Mouse (Mus musculus): ENCODE data around the gene Bcl2l2. TPM values are rescaled to one million over a fixed set of nuclear protein-coding genes. Genes with fewer than 3 reads are reported as not detected.

Gene Bcl2l2
- polyA plus RNA-seq (2014; fragmentation: Nextera tagmentation; extraction: Ambion mirVana): 2.1 and 2.2 TPM in 2 replicates

GRCm38 (mm10) chr14:54883154-54884021 is at the start of gene Bcl2l2, which contains the start of gene Gm20521:
Gene Bcl2l2 (plus strand): TSS chr14:54883377.
Gene Gm20521 (plus strand): TSS chr14:54883441.
- peak; percentile 83 for DNase-seq (ENCODE audit: low spot score)
- H3K9ac ChIP-seq (ENCODE audit: low read length): peak within 1 kb of the TSS; percentile 53
- peaks cover 9% of the 10 kb centered on the region for H3K4me1 ChIP-seq (ENCODE audit: control insufficient read depth, insufficient read depth, low read length)
- peak within 1 kb of the TSS; percentile 38 for H3K4me3 ChIP-seq (ENCODE audit: low read depth, low read length)
- H3K4me2 ChIP-seq (ENCODE audit: low read depth, severe bottlenecking): peak within 1 kb of the TSS; percentile 66
- H3K9me3 ChIP-seq (ENCODE audit: control insufficient read depth, low read length): no peaks in the 10 kb centered on the region
- peak within 1 kb of the TSS; percentile 72 for H3K27ac ChIP-seq (replicated peaks; ENCODE audit: low read depth, low read length)
- no peaks in the 10 kb centered on the region for H3K36me3 ChIP-seq (ENCODE audit: control insufficient read depth, insufficient read depth, low read length)
- H3K27me3 ChIP-seq (ENCODE audit: control insufficient read depth, insufficient read depth, low read length): no peaks in the 10 kb centered on the region; the same call in 1 of the 2 replicates
- 1% methylated on average over 27 of the region's 27 CpGs for WGBS
- peak; percentile 81 for ATAC-seq (ENCODE audit: insufficient number of reproducible peaks, low FRiP score, low TSS enrichment, low read depth)

- Histone ChIP-seq H3K9ac (ENCODE audit: low read length) (no peak overlapping the region), H3K4me2 (ENCODE audit: low read depth, severe bottlenecking) (no peak overlapping the region), H3K4me1 (ENCODE audit: control insufficient read depth, insufficient read depth, low read length) (no peaks in the 10 kb centered on the region), H3K9me3 (ENCODE audit: control insufficient read depth, low read length) (no peaks in the 10 kb centered on the region), H3K4me3 (ENCODE audit: low read depth, low read length) (no peak overlapping the region), H3K36me3 (ENCODE audit: control insufficient read depth, insufficient read depth, low read length) (no peaks in the 10 kb centered on the region), H3K27me3 (ENCODE audit: control insufficient read depth, insufficient read depth, low read length) (no peaks in the 10 kb centered on the region), H3K27ac (replicated peaks; ENCODE audit: low read depth, low read length) (no peak overlapping the region)
- no peak for ATAC-seq (ENCODE audit: insufficient number of reproducible peaks, low FRiP score, low TSS enrichment, low read depth)
- no peak for DNase-seq (ENCODE audit: low spot score)
- WGBS: 4% methylated on average over 4 of the region's 4 CpGs
These were observed 39.7 kb upstream of the Bcl2l2 start for GRCm38 (mm10) chr14:54843461-54843860.

GRCm38 (mm10) chr14:54855726-54856125 is 27.5 kb upstream of the Bcl2l2 start:
- H3K36me3 ChIP-seq (ENCODE audit: control insufficient read depth, insufficient read depth, low read length): peaks cover 4% of the 10 kb centered on the region; the same call in 1 of the 2 replicates
- H3K4me1 ChIP-seq (ENCODE audit: control insufficient read depth, insufficient read depth, low read length): no peaks in the 10 kb centered on the region
- H3K9ac ChIP-seq (ENCODE audit: low read length): no peak overlapping the region
- no peak for DNase-seq (ENCODE audit: low spot score)
- no peak overlapping the region for H3K4me2 ChIP-seq (ENCODE audit: low read depth, severe bottlenecking)
- no peak overlapping the region for H3K27ac ChIP-seq (replicated peaks; ENCODE audit: low read depth, low read length)
- H3K4me3 ChIP-seq (ENCODE audit: low read depth, low read length): no peak overlapping the region
- ATAC-seq (ENCODE audit: insufficient number of reproducible peaks, low FRiP score, low TSS enrichment, low read depth): no peak
- no peaks in the 10 kb centered on the region for H3K9me3 ChIP-seq (ENCODE audit: control insufficient read depth, low read length)
- WGBS: 100% methylated on average over 3 of the region's 3 CpGs
- no peaks in the 10 kb centered on the region for H3K27me3 ChIP-seq (ENCODE audit: control insufficient read depth, insufficient read depth, low read length)

GRCm38 (mm10) chr14:54856703-54857102 is 26.5 kb upstream of the Bcl2l2 start:
- 84% methylated on average over 7 of the region's 7 CpGs for WGBS
- Histone ChIP-seq H3K9ac (ENCODE audit: low read length) (no peak overlapping the region), H3K4me2 (ENCODE audit: low read depth, severe bottlenecking) (no peak overlapping the region), H3K27ac (replicated peaks; ENCODE audit: low read depth, low read length) (no peak overlapping the region), H3K36me3 (ENCODE audit: control insufficient read depth, insufficient read depth, low read length) (peaks cover 4% of the 10 kb centered on the region; the same call in 1 of the 2 replicates), H3K4me3 (ENCODE audit: low read depth, low read length) (no peak overlapping the region), H3K4me1 (ENCODE audit: control insufficient read depth, insufficient read depth, low read length) (no peaks in the 10 kb centered on the region), H3K9me3 (ENCODE audit: control insufficient read depth, low read length) (no peaks in the 10 kb centered on the region), H3K27me3 (ENCODE audit: control insufficient read depth, insufficient read depth, low read length) (no peaks in the 10 kb centered on the region)
- ATAC-seq (ENCODE audit: insufficient number of reproducible peaks, low FRiP score, low TSS enrichment, low read depth) (no peak), DNase-seq (ENCODE audit: low spot score) (no peak)

- 93% methylated on average over 9 of the region's 9 CpGs for WGBS
- Histone ChIP-seq H3K27ac (replicated peaks; ENCODE audit: low read depth, low read length) (no peak overlapping the region), H3K27me3 (ENCODE audit: control insufficient read depth, insufficient read depth, low read length) (no peaks in the 10 kb centered on the region), H3K36me3 (ENCODE audit: control insufficient read depth, insufficient read depth, low read length) (peaks cover 4% of the 10 kb centered on the region; the same call in 1 of the 2 replicates), H3K4me2 (ENCODE audit: low read depth, severe bottlenecking) (no peak overlapping the region), H3K4me1 (ENCODE audit: control insufficient read depth, insufficient read depth, low read length) (no peaks in the 10 kb centered on the region), H3K9ac (ENCODE audit: low read length) (no peak overlapping the region), H3K9me3 (ENCODE audit: control insufficient read depth, low read length) (no peaks in the 10 kb centered on the region), H3K4me3 (ENCODE audit: low read depth, low read length) (no peak overlapping the region)
- DNase-seq (ENCODE audit: low spot score) (no peak), ATAC-seq (ENCODE audit: insufficient number of reproducible peaks, low FRiP score, low TSS enrichment, low read depth) (no peak)
These were observed 25.3 kb upstream of the Bcl2l2 start for GRCm38 (mm10) chr14:54857891-54858290.

- Histone ChIP-seq H3K9me3 (ENCODE audit: control insufficient read depth, low read length) (no peaks in the 10 kb centered on the region), H3K9ac (ENCODE audit: low read length) (no peak overlapping the region), H3K27me3 (ENCODE audit: control insufficient read depth, insufficient read depth, low read length) (no peaks in the 10 kb centered on the region), H3K27ac (replicated peaks; ENCODE audit: low read depth, low read length) (no peak overlapping the region), H3K4me2 (ENCODE audit: low read depth, severe bottlenecking) (no peak overlapping the region), H3K36me3 (ENCODE audit: control insufficient read depth, insufficient read depth, low read length) (peaks cover 4% of the 10 kb centered on the region; the same call in 1 of the 2 replicates), H3K4me3 (ENCODE audit: low read depth, low read length) (no peak overlapping the region), H3K4me1 (ENCODE audit: control insufficient read depth, insufficient read depth, low read length) (no peaks in the 10 kb centered on the region)
- peak; percentile 76 for DNase-seq (ENCODE audit: low spot score)
- WGBS: 44% methylated on average over 2 of the region's 2 CpGs
- ATAC-seq (ENCODE audit: insufficient number of reproducible peaks, low FRiP score, low TSS enrichment, low read depth): no peak
These were observed 22.7 kb upstream of the Bcl2l2 start for GRCm38 (mm10) chr14:54860511-54860910.

GRCm38 (mm10) chr14:54863501-54864312 is 19.5 kb upstream of the Bcl2l2 start:
- H3K4me2 ChIP-seq (ENCODE audit: low read depth, severe bottlenecking): peak overlapping the region; percentile 72
- peak overlapping the region; percentile 88 for H3K9ac ChIP-seq (ENCODE audit: low read length)
- ATAC-seq (ENCODE audit: insufficient number of reproducible peaks, low FRiP score, low TSS enrichment, low read depth): peak; percentile 99
- peak overlapping the region; percentile 81 for H3K4me3 ChIP-seq (ENCODE audit: low read depth, low read length)
- WGBS: under 1% methylated on average over 56 of the region's 56 CpGs
- H3K27ac ChIP-seq (replicated peaks; ENCODE audit: low read depth, low read length): peak overlapping the region; percentile 60; the same call in 1 of the 2 replicates
- H3K9me3 ChIP-seq (ENCODE audit: control insufficient read depth, low read length): no peaks in the 10 kb centered on the region
- H3K36me3 ChIP-seq (ENCODE audit: control insufficient read depth, insufficient read depth, low read length): no peaks in the 10 kb centered on the region
- no peaks in the 10 kb centered on the region for H3K4me1 ChIP-seq (ENCODE audit: control insufficient read depth, insufficient read depth, low read length)
- no peaks in the 10 kb centered on the region for H3K27me3 ChIP-seq (ENCODE audit: control insufficient read depth, insufficient read depth, low read length)
- peak; percentile 95 for DNase-seq (ENCODE audit: low spot score)

- DNase-seq (ENCODE audit: low spot score) (no peak), ATAC-seq (ENCODE audit: insufficient number of reproducible peaks, low FRiP score, low TSS enrichment, low read depth) (no peak)
- Histone ChIP-seq H3K4me3 (ENCODE audit: low read depth, low read length) (peak overlapping the region; percentile 81), H3K4me2 (ENCODE audit: low read depth, severe bottlenecking) (peak overlapping the region; percentile 72), H3K9me3 (ENCODE audit: control insufficient read depth, low read length) (no peaks in the 10 kb centered on the region), H3K9ac (ENCODE audit: low read length) (peak overlapping the region; percentile 59), H3K27ac (replicated peaks; ENCODE audit: low read depth, low read length) (peak overlapping the region; percentile 1; the same call in 1 of the 2 replicates), H3K27me3 (ENCODE audit: control insufficient read depth, insufficient read depth, low read length) (no peaks in the 10 kb centered on the region), H3K36me3 (ENCODE audit: control insufficient read depth, insufficient read depth, low read length) (no peaks in the 10 kb centered on the region), H3K4me1 (ENCODE audit: control insufficient read depth, insufficient read depth, low read length) (no peaks in the 10 kb centered on the region)
- WGBS: 18% methylated on average over 21 of the region's 21 CpGs
These were observed 18.7 kb upstream of the Bcl2l2 start for GRCm38 (mm10) chr14:54864313-54865036.

All from limb, embryonic 11.5 days (tissue).